Comparison of ENCODE assay signal across 8 mouse cellular contexts in genomic region chr2:10079745-10080309, GRCm38 (mm10). TPM values are rescaled to one million over a fixed set of nuclear protein-coding genes. Genes with fewer than 3 reads are reported as not detected.
A peak's percentile ranks its signal among the peaks of the same experiment; 100 is the strongest.
DNase-seq lines count a peak whose midpoint lies in the region; ATAC-seq and TF ChIP-seq lines count a peak whose summit lies in the region.

No protein-coding gene starts in this region.

- TF ChIP-seq CTCF in cortical plate, adult 2 months (IDR thresholded peaks at IDR 0.05; ENCODE audit: extremely low read depth, insufficient read depth, low read length), result no peak

- H3K4me3 ChIP-seq in lung, embryonic 16.5 days (ENCODE audit: low read length), result peak overlapping the region; percentile 66
- H3K4me3 ChIP-seq in cortical plate, adult 2 months (ENCODE audit: insufficient read depth, low read length), result peak overlapping the region; percentile 82
- H3K4me3 ChIP-seq in midbrain, embryonic 15.5 days, result peak overlapping the region; percentile 99

- peak overlapping the region; percentile 75 for H3K27ac ChIP-seq in lung, embryonic 16.5 days (ENCODE audit: low read length)
- peak overlapping the region; percentile 96 for H3K27ac ChIP-seq in cortical plate, adult 2 months (ENCODE audit: insufficient read depth, low read length)
- peak overlapping the region; percentile 96 for H3K27ac ChIP-seq in midbrain, embryonic 15.5 days

- H3K27me3 ChIP-seq in lung, embryonic 16.5 days (ENCODE audit: control insufficient read depth, insufficient read depth, low read depth, low read length), result no peaks in the 10 kb centered on the region
- H3K27me3 ChIP-seq in midbrain, embryonic 15.5 days (replicated peaks), result no peaks in the 10 kb centered on the region

- peak; percentile 3; the same call in 1 of the 2 replicates for ATAC-seq in lung, embryonic 16.5 days (ENCODE audit: low read depth)
- no peak for ATAC-seq in midbrain, embryonic 15.5 days (replicated peaks)

- under 1% methylated on average over 28 of the region's 28 CpGs for WGBS in lung, embryonic 16.5 days
- under 1% methylated on average over 28 of the region's 28 CpGs for WGBS in midbrain, embryonic 15.5 days

- no peak for TF ChIP-seq POLR2A in cortical plate, adult 2 months (IDR thresholded peaks at IDR 0.05; ENCODE audit: extremely low read depth, insufficient read depth, low read length)

- H3K9me3 ChIP-seq in lung, embryonic 16.5 days (ENCODE audit: control insufficient read depth, low read length), result no peaks in the 10 kb centered on the region
- H3K9me3 ChIP-seq in midbrain, embryonic 15.5 days, result no peaks in the 10 kb centered on the region

- H3K36me3 ChIP-seq in lung, embryonic 16.5 days (ENCODE audit: control insufficient read depth, insufficient read depth, low read length), result no peaks in the 10 kb centered on the region
- no peaks in the 10 kb centered on the region for H3K36me3 ChIP-seq in midbrain, embryonic 15.5 days (replicated peaks)

- peak overlapping the region; percentile 90 for H3K9ac ChIP-seq in lung, embryonic 16.5 days (ENCODE audit: low read length)
- H3K9ac ChIP-seq in midbrain, embryonic 15.5 days, result peak overlapping the region; percentile 100

- H3K4me2 ChIP-seq in lung, embryonic 16.5 days (ENCODE audit: low read depth, low read length), result peak overlapping the region; percentile 62
- peak overlapping the region; percentile 80 for H3K4me2 ChIP-seq in midbrain, embryonic 15.5 days

- H3K4me1 ChIP-seq in lung, embryonic 16.5 days (replicated peaks; ENCODE audit: control insufficient read depth, insufficient read depth, low read length), result peaks cover 24% of the 10 kb centered on the region
- peaks cover 25% of the 10 kb centered on the region for H3K4me1 ChIP-seq in cortical plate, adult 2 months (ENCODE audit: control insufficient read depth, insufficient read depth, low read length)
- H3K4me1 ChIP-seq in midbrain, embryonic 15.5 days, result peaks cover 35% of the 10 kb centered on the region

- DNase-seq in lung, postnatal 4 days, result no peak
- DNase-seq in hindlimb bud, embryonic 11.5 days (ENCODE audit: extremely low spot score, low read depth, low spot score), result peak; percentile 5
- no peak for DNase-seq in cerebellum, postnatal 36 days
- DNase-seq in right cerebral cortex, adult 2 months (ENCODE audit: low spot score in 2 of 2), result no peak
- no peak for DNase-seq in layer of hippocampus, postnatal 14 days (ENCODE audit: low spot score in 2 of 2)

RNA-seq across cellular contexts. Expression of gene Atp5c1, which starts 0.5 kb away (rescaled TPM):
- 530 and 541 TPM in 2 replicates for polyA plus RNA-seq in lung, embryonic 16.5 days (2015; fragmentation: Nextera tagmentation; extraction: Ambion mirVana)
- polyA plus RNA-seq in cortical plate, adult 2 months (2012; rRNA removed), result 372 and 411 TPM in 2 replicates
- polyA plus RNA-seq in midbrain, embryonic 15.5 days (2015; fragmentation: Nextera tagmentation; extraction: Ambion mirVana), result 513 and 528 TPM in 2 replicates
- 100 to 1,000 TPM; 304 to 314 TPM for total RNA-seq in layer of hippocampus, postnatal 14 days (2021)

RNA-seq across cellular contexts. Expression of gene Kin, which starts 0.6 kb away (rescaled TPM):
- 26.7 and 28.7 TPM in 2 replicates for polyA plus RNA-seq in lung, embryonic 16.5 days (2015; fragmentation: Nextera tagmentation; extraction: Ambion mirVana)
- 9.9 and 12.3 TPM in 2 replicates for polyA plus RNA-seq in cortical plate, adult 2 months (2012; rRNA removed)
- 32.1 and 32.7 TPM in 2 replicates for polyA plus RNA-seq in midbrain, embryonic 15.5 days (2015; fragmentation: Nextera tagmentation; extraction: Ambion mirVana)
- 10 to 100 TPM; 12.3 to 15.3 TPM for total RNA-seq in layer of hippocampus, postnatal 14 days (2021)

RNA-seq across cellular contexts. Expression of gene Taf3, which starts 31.4 kb away (rescaled TPM):
- 11.7 and 13.3 TPM in 2 replicates for polyA plus RNA-seq in lung, embryonic 16.5 days (2015; fragmentation: Nextera tagmentation; extraction: Ambion mirVana)
- polyA plus RNA-seq in cortical plate, adult 2 months (2012; rRNA removed), result 8.4 and 8.6 TPM in 2 replicates
- polyA plus RNA-seq in midbrain, embryonic 15.5 days (2015; fragmentation: Nextera tagmentation; extraction: Ambion mirVana), result 14.2 and 14.8 TPM in 2 replicates
- 10 to 100 TPM; 11.8 to 12.9 TPM for total RNA-seq in layer of hippocampus, postnatal 14 days (2021)

RNA-seq across cellular contexts. Expression of gene Itih2, which starts 51.4 kb away (rescaled TPM):
- polyA plus RNA-seq in lung, embryonic 16.5 days (2015; fragmentation: Nextera tagmentation; extraction: Ambion mirVana), result 3.9 and 8.6 TPM in 2 replicates
- 3.0 and 3.3 TPM in 2 replicates for polyA plus RNA-seq in cortical plate, adult 2 months (2012; rRNA removed)
- polyA plus RNA-seq in midbrain, embryonic 15.5 days (2015; fragmentation: Nextera tagmentation; extraction: Ambion mirVana), result 3.8 and 4.2 TPM in 2 replicates
- 1 to 10 TPM; 1.1 to 2.3 TPM for total RNA-seq in layer of hippocampus, postnatal 14 days (2021)
